Mouse (Mus musculus) urinary bladder, postnatal 36 days (tissue): ENCODE measurements at regions not wholly inside any gene's neighbourhood (a gene's known extent, or its start where the extent isn't known, plus 50 kb on each side); places are given as distances from the start of the nearest gene placed in this dataset.

Experiments
- DNase-seq, 2 experiments: peaks; one replicate each; pipeline ENCODE4 v3.0.0; 2022; ENCODE audit warnings: low spot score in 2 of 2, mixed read lengths in 1 of 2

DNA sequence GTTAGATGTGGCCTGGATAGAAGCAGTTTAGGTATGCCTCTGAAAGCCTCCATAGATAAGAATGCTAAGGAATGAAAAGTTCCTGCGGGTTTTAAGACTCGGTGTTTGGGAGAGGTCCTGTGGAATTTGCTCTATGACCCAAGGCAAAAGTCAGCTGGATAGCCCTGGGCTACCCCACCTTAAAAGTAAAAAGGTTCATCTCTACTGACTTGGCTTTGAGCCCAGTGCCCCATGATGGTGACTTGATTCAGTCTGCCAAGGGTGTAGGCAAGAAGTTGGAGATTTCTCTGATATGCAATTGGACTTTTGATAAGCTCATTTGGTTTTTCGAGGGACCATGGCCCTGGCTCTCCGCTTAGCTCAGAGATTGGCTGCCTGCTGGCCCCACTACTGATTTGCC is 78.8 kb upstream of the Herc3 start:
- no peak for DNase-seq

DNA sequence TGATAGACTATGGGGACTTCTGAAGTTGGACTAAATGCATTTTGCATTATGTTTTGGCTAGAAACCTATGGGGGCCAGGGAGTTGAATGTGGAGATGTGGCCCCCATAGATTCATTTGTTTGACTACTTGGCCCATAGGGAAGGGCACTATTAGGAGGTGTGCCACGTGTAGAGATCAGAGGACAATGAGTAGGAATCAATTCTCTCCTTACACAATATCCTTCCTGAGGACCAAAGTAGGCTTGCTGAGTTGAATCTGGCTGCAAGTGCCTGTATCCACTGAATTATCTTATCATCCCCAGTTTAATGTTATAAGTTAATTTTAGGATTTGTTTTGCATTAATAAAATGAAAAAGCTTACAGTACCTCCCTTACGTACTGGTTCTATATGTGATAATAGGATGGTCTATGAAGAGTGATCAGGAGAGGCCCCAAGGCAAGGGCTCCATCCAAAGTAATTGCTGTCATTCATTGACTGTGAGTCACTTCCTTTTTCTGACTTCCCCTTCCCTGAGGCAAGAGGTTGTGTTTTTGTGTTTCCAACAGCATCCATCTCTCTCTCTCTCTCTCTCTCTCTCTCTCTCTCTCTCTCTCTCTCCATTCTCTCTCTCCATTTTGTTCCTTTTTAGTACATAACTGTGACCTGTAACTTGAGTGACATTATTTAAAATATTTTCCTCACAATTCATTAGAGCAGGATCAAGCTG is 74.8 kb upstream of the Herc3 start:
- DNase-seq = no peak

DNA sequence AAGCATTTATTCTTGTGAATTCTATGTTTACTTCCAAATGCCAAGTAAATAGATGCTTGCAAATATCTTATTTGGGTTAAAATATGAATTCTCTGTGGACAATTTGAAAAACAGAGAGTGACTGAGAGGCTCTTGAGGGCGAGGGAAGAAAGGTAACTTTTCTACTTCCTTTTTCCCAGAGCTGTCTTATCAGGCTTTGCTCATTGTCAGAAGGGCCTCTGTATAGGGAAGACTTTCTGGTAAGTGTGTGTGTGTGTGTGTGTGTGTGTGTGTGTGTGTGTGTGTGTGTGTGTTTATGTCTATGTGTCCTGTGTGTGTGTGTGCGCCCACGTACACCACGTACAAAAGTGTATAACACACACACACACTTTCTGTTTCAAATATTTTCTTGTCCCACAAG is 73.9 kb upstream of the Herc3 start:
- no peak for DNase-seq

DNA sequence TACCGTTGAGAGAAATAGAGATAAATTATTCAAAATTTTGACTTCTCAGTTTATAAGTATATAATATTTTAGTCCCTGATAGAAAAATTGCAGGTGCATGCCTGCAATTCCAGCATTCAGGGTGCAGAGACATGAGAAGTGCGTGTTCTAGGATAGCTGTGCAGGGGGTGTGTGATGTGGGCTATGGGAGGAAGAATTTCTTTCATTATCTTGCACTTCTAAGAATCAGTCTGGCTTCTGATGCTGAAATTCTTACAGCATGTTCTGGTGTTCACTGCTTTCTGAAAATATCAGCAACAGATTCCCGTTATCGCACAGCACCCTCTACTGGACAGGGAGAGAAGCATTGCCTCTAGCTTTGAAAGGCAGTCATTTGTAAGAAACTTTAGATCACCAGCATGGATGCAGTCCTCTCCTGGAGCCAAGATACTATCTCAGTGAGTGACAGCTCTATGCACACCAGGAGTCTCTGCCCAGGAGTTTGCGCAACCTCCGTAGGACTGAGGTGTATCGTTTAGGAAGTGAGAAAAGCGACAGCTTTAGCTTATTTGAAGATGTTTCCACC is 60.5 kb upstream of the Herc3 start:
- peak; percentile 14 to 42 for DNase-seq

DNA sequence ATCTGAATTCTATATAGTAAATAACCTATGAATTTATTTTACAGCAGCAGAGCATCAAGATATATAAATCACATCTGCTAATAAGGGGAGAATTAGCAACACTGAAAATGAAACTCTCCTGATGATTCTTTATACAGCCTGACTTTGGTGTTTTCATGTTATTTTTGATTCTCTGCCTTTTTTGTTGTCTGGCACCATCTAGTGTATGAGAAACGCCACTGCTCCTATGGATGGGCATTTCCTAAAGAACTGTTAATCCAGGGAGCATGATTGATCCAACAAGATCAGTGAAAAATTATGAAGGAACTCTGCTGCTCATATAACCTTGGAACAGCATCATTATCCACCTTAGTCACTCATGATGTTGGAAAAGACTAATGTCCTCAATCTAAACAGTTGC is 59.3 kb upstream of the Herc3 start:
- no peak for DNase-seq
